Mouse (Mus musculus): ENCODE measurements at regions not wholly inside any gene's neighbourhood (a gene's known extent, or its start where the extent isn't known, plus 50 kb on each side); places are given as distances from the start of the nearest gene placed in this dataset.
A peak's percentile ranks its signal among the peaks of the same experiment; 100 is the strongest.

- DNase-seq (ENCODE audit: low spot score in 2 of 2): no peak
Observed at GRCm38 (mm10) chr7:65772845-65773244, 81.9 kb downstream of the Tm2d3 start.

- DNase-seq (ENCODE audit: low spot score in 2 of 2): no peak
Observed at GRCm38 (mm10) chr7:65773948-65774347, 83.0 kb downstream of the Tm2d3 start.

GRCm38 (mm10) chr7:65774388-65775015 lies 83.5 kb downstream of the Tm2d3 start:
- no peak for DNase-seq (ENCODE audit: low spot score in 2 of 2)

GRCm38 (mm10) chr7:65775016-65775415 lies 84.0 kb downstream of the Tm2d3 start:
- no peak for DNase-seq (ENCODE audit: low spot score in 2 of 2)

GRCm38 (mm10) chr7:65779716-65780372 lies 81.7 kb upstream of the Pcsk6 start:
- DNase-seq (ENCODE audit: low spot score in 2 of 2): peak; percentile 25 to 38

GRCm38 (mm10) chr7:65780578-65781370 lies 80.8 kb upstream of the Pcsk6 start:
- DNase-seq (ENCODE audit: low spot score in 2 of 2): no peak

GRCm38 (mm10) chr7:65782024-65782423 lies 79.5 kb upstream of the Pcsk6 start:
- peak in 1 of 2 experiments; percentile 14 for DNase-seq (ENCODE audit: low spot score in 2 of 2)

GRCm38 (mm10) chr7:65783773-65784172 lies 77.8 kb upstream of the Pcsk6 start:
- DNase-seq (ENCODE audit: low spot score in 2 of 2): no peak

GRCm38 (mm10) chr7:65786916-65787315 lies 74.6 kb upstream of the Pcsk6 start:
- DNase-seq (ENCODE audit: low spot score in 2 of 2): no peak

GRCm38 (mm10) chr7:65787849-65788248 lies 73.7 kb upstream of the Pcsk6 start:
- no peak for DNase-seq (ENCODE audit: low spot score in 2 of 2)

- no peak for DNase-seq (ENCODE audit: low spot score in 2 of 2)
Observed at GRCm38 (mm10) chr7:65790264-65790663, 71.3 kb upstream of the Pcsk6 start.

GRCm38 (mm10) chr7:65792187-65792823 lies 69.2 kb upstream of the Pcsk6 start:
- no peak for DNase-seq (ENCODE audit: low spot score in 2 of 2)

GRCm38 (mm10) chr7:65802306-65802705 lies 59.2 kb upstream of the Pcsk6 start:
- DNase-seq (ENCODE audit: low spot score in 2 of 2): no peak

- peak in 1 of 2 experiments; percentile 8 for DNase-seq (ENCODE audit: low spot score in 2 of 2)
Observed at GRCm38 (mm10) chr7:65802806-65803205, 58.7 kb upstream of the Pcsk6 start.

- DNase-seq (ENCODE audit: low spot score in 2 of 2): peak in 1 of 2 experiments; percentile 10
Observed at GRCm38 (mm10) chr7:65803422-65804303, 57.9 kb upstream of the Pcsk6 start.
